Mouse (Mus musculus): ENCODE measurements around the gene Napsa. TPM values are rescaled to one million over a fixed set of nuclear protein-coding genes. Genes with fewer than 3 reads are reported as not detected.
A peak's percentile ranks its signal among the peaks of the same experiment; 100 is the strongest.

Gene Napsa
- total and polyA plus RNA-seq, 2 experiments from 2014 or later, result 0.79 TPM; not detected in 1

GRCm38 (mm10) chr7:44536590-44536968, 35.6 kb upstream of the Napsa start:
- DNase-seq (ENCODE audit: low spot score) (peak; percentile 40), ATAC-seq (ENCODE audit: low FRiP score) (no peak)
- WGBS, result 92% methylated on average over 6 of the region's 6 CpGs
- Histone ChIP-seq H3K27me3 (ENCODE audit: insufficient read depth, low read length) (no peaks in the 10 kb centered on the region), H3K4me2 (ENCODE audit: low read depth, low read length, poor library complexity, severe bottlenecking) (no peak overlapping the region), H3K4me3 (ENCODE audit: low read depth, low read length) (no peak overlapping the region), H3K9me3 (ENCODE audit: low read length) (no peaks in the 10 kb centered on the region), H3K36me3 (ENCODE audit: insufficient read depth, low read length) (peaks cover 15% of the 10 kb centered on the region; the same call in 1 of the 2 replicates), H3K27ac (ENCODE audit: low read depth, low read length) (no peak overlapping the region), H3K9ac (replicated peaks; ENCODE audit: low read length, poor library complexity, severe bottlenecking) (no peak overlapping the region), H3K4me1 (ENCODE audit: insufficient read depth, low read length) (no peaks in the 10 kb centered on the region)
- no peak for TF ChIP-seq CTCF (IDR thresholded peaks at IDR 0.05)

GRCm38 (mm10) chr7:44537009-44537408, 35.2 kb upstream of the Napsa start:
- peaks cover 15% of the 10 kb centered on the region; the same call in 1 of the 2 replicates for H3K36me3 ChIP-seq (ENCODE audit: insufficient read depth, low read length)
- TF ChIP-seq CTCF (IDR thresholded peaks at IDR 0.05), result no peak
- no peaks in the 10 kb centered on the region for H3K4me1 ChIP-seq (ENCODE audit: insufficient read depth, low read length)
- DNase-seq (ENCODE audit: low spot score) (no peak), ATAC-seq (ENCODE audit: low FRiP score) (no peak)
- no peak overlapping the region for H3K4me3 ChIP-seq (ENCODE audit: low read depth, low read length)
- H3K27me3 ChIP-seq (ENCODE audit: insufficient read depth, low read length), result no peaks in the 10 kb centered on the region
- H3K9me3 ChIP-seq (ENCODE audit: low read length), result no peaks in the 10 kb centered on the region
- no peak overlapping the region for H3K4me2 ChIP-seq (ENCODE audit: low read depth, low read length, poor library complexity, severe bottlenecking)
- no peak overlapping the region for H3K9ac ChIP-seq (replicated peaks; ENCODE audit: low read length, poor library complexity, severe bottlenecking)
- 87% methylated on average over 7 of the region's 7 CpGs for WGBS
- no peak overlapping the region for H3K27ac ChIP-seq (ENCODE audit: low read depth, low read length)

- H3K4me3 ChIP-seq (ENCODE audit: low read depth, low read length), result no peak overlapping the region
- no peak for ATAC-seq (ENCODE audit: low FRiP score)
- H3K36me3 ChIP-seq (ENCODE audit: insufficient read depth, low read length), result peaks cover 18% of the 10 kb centered on the region
- no peaks in the 10 kb centered on the region for H3K4me1 ChIP-seq (ENCODE audit: insufficient read depth, low read length)
- no peak for DNase-seq (ENCODE audit: low spot score)
- H3K4me2 ChIP-seq (ENCODE audit: low read depth, low read length, poor library complexity, severe bottlenecking), result no peak overlapping the region
- H3K27me3 ChIP-seq (ENCODE audit: insufficient read depth, low read length), result no peaks in the 10 kb centered on the region
- no peaks in the 10 kb centered on the region for H3K9me3 ChIP-seq (ENCODE audit: low read length)
- TF ChIP-seq CTCF (IDR thresholded peaks at IDR 0.05), result no peak
- H3K27ac ChIP-seq (ENCODE audit: low read depth, low read length), result no peak overlapping the region
- 90% methylated on average over 13 of the region's 13 CpGs for WGBS
- H3K9ac ChIP-seq (replicated peaks; ENCODE audit: low read length, poor library complexity, severe bottlenecking), result no peak overlapping the region
Measured at GRCm38 (mm10) chr7:44537496-44537895, 34.7 kb upstream of the Napsa start.

GRCm38 (mm10) chr7:44538756-44539624, 33.2 kb upstream of the Napsa start:
- peak; percentile 21; the same call in 1 of the 2 replicates for ATAC-seq (ENCODE audit: low FRiP score)

DNA sequence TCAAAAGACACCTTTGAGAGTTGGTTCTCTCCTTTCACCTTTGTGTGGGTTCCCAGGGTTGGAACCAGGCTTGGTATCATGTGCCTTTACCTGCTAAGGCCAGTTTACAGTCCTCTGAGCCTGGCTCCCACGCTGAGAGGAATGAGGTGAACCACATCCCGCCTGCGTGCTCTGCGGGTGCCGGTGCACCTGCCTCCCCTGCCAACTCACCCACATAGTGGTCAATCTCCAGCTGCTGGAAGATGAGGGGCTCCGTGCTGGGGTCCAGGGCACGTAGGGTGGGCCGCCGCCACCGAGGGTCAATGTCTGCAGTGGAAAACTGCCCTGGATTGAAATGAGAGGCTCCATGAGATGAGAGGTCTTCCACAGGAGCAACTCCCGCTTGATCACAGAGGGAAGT, 29.6 kb upstream of the Napsa start:
- no peak for ATAC-seq (ENCODE audit: low FRiP score)

More at GRCm38 (mm10) chr7:44538756-44539624, 33.2 kb upstream of the Napsa start:
- no peaks in the 10 kb centered on the region for H3K27me3 ChIP-seq (ENCODE audit: insufficient read depth, low read length)
- no peak overlapping the region for H3K4me2 ChIP-seq (ENCODE audit: low read depth, low read length, poor library complexity, severe bottlenecking)
- no peaks in the 10 kb centered on the region for H3K4me1 ChIP-seq (ENCODE audit: insufficient read depth, low read length)
- H3K4me3 ChIP-seq (ENCODE audit: low read depth, low read length), result no peak overlapping the region
- H3K27ac ChIP-seq (ENCODE audit: low read depth, low read length), result no peak overlapping the region
- no peak overlapping the region for H3K9ac ChIP-seq (replicated peaks; ENCODE audit: low read length, poor library complexity, severe bottlenecking)
- DNase-seq (ENCODE audit: low spot score), result no peak
- no peak for TF ChIP-seq CTCF (IDR thresholded peaks at IDR 0.05)
- H3K9me3 ChIP-seq (ENCODE audit: low read length), result no peaks in the 10 kb centered on the region
- WGBS, result 92% methylated on average over 41 of the region's 41 CpGs
- H3K36me3 ChIP-seq (ENCODE audit: insufficient read depth, low read length), result peaks cover 19% of the 10 kb centered on the region

DNA sequence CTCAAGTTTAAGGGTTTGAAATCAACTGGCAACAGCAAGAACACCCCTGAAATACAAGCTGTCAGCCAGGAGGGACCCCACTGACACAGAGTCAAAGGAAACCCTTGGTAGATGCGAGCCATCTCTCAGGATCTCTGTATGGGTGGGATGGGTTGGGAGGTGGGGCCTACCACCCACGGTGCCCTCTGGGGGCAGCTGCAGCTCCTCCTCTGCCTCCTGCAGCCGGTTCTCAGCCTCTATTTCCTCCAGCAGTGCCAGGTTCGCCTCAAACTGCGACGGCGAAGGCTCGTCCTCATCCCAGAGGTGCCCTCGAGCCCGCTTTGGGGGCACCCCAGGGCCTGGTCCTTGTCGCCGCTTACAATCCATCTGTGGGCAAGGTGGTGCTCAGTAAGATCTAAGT, 29.1 kb upstream of the Napsa start:
- H3K9ac ChIP-seq (replicated peaks; ENCODE audit: low read length, poor library complexity, severe bottlenecking), result no peak overlapping the region
- no peak overlapping the region for H3K4me3 ChIP-seq (ENCODE audit: low read depth, low read length)
- 77% methylated on average over 12 of the region's 12 CpGs for WGBS
- DNase-seq (ENCODE audit: low spot score) (no peak), ATAC-seq (ENCODE audit: low FRiP score) (no peak)
- H3K9me3 ChIP-seq (ENCODE audit: low read length), result no peaks in the 10 kb centered on the region
- no peak overlapping the region for H3K4me2 ChIP-seq (ENCODE audit: low read depth, low read length, poor library complexity, severe bottlenecking)
- peaks cover 19% of the 10 kb centered on the region for H3K36me3 ChIP-seq (ENCODE audit: insufficient read depth, low read length)
- no peaks in the 10 kb centered on the region for H3K27me3 ChIP-seq (ENCODE audit: insufficient read depth, low read length)
- no peak overlapping the region for H3K27ac ChIP-seq (ENCODE audit: low read depth, low read length)
- no peak for TF ChIP-seq CTCF (IDR thresholded peaks at IDR 0.05)
- 0 out of 2 replicates have a peak, but pooled peaks cover 5% of the 10 kb centered on the region for H3K4me1 ChIP-seq (ENCODE audit: insufficient read depth, low read length)

More for the DNA sequence above, 29.6 kb upstream of the Napsa start:
- no peak for TF ChIP-seq CTCF (IDR thresholded peaks at IDR 0.05)
- DNase-seq (ENCODE audit: low spot score), result no peak
- Histone ChIP-seq H3K27ac (ENCODE audit: low read depth, low read length) (no peak overlapping the region), H3K4me3 (ENCODE audit: low read depth, low read length) (no peak overlapping the region), H3K4me2 (ENCODE audit: low read depth, low read length, poor library complexity, severe bottlenecking) (no peak overlapping the region), H3K4me1 (ENCODE audit: insufficient read depth, low read length) (no peaks in the 10 kb centered on the region), H3K9ac (replicated peaks; ENCODE audit: low read length, poor library complexity, severe bottlenecking) (no peak overlapping the region), H3K36me3 (ENCODE audit: insufficient read depth, low read length) (peaks cover 19% of the 10 kb centered on the region), H3K27me3 (ENCODE audit: insufficient read depth, low read length) (no peaks in the 10 kb centered on the region), H3K9me3 (ENCODE audit: low read length) (no peaks in the 10 kb centered on the region)
- WGBS, result 96% methylated on average over 11 of the region's 11 CpGs

Measured in midbrain, postnatal 0 days (tissue).